Mouse (Mus musculus) stomach, embryonic 16.5 days (tissue): ENCODE results near the gene Pon1. TPM values are rescaled to one million over a fixed set of nuclear protein-coding genes. Genes with fewer than 3 reads are reported as not detected.

ENCODE experiments used
- ATAC-seq: fragments of 200-750 bp; cut with Nextera tagmentation; 2 replicates; pipeline ENCODE4 v1.8.0; 2017; ENCODE audit warnings: moderate number of reproducible peaks, moderate TSS enrichment; ENCODE audit not compliant: insufficient read depth, low FRiP score
- H3K27ac ChIP-seq: fragments of 300-500 bp; sonication (generic); 2 replicates; pipeline ENCODE4 v1.5.1; 2014; ENCODE audit warnings: low read length
- H3K27me3 ChIP-seq: fragments of 300-500 bp; sonication (generic); 2 replicates; pipeline ENCODE4 v1.6.1; 2014; ENCODE audit warnings: low read length, control low read depth, mixed read lengths; ENCODE audit not compliant: control insufficient read depth, insufficient read depth
- H3K36me3 ChIP-seq: fragments of 300-500 bp; sonication (generic); 2 replicates; pipeline ENCODE4 v1.6.1; 2014; ENCODE audit warnings: low read length; ENCODE audit not compliant: control insufficient read depth, insufficient read depth
- H3K4me1 ChIP-seq: fragments of 300-500 bp; sonication (generic); 2 replicates; pipeline ENCODE4 v1.6.1; 2014; ENCODE audit warnings: low read length, control low read depth, mixed read lengths; ENCODE audit not compliant: control insufficient read depth, insufficient read depth
- H3K4me2 ChIP-seq: fragments of 300-500 bp; sonication (generic); 2 replicates; pipeline ENCODE4 v1.6.1; 2014; ENCODE audit warnings: low read depth, low read length, mixed read lengths
- H3K4me3 ChIP-seq: fragments of 300-500 bp; sonication (generic); replicated peaks from 2 replicates; pipeline ENCODE4 v1.5.1; 2014; ENCODE audit warnings: mild to moderate bottlenecking, low read length
- H3K9ac ChIP-seq: fragments of 300-500 bp; sonication (generic); 2 replicates; pipeline ENCODE4 v1.6.1; 2014; ENCODE audit warnings: low read length
- H3K9me3 ChIP-seq: fragments of 300-500 bp; sonication (generic); replicated peaks from 2 replicates; pipeline ENCODE4 v1.6.1; 2016; ENCODE audit warnings: low read length, control low read depth; ENCODE audit not compliant: control insufficient read depth
- whole genome bisulfite sequencing: fragments of 180-500 bp; shearing (Covaris S2); extraction: QIAGEN DNeasy Blood & Tissue Kit; methylation state at CpG from one replicate; pipeline ENCODE4 v1.1.7; 2014; 5-methylcytosine and 5-hydroxymethylcytosine counted together
- polyA plus RNA-seq: library from polyadenylated mRNA; unstranded; fragments of >200 nt; fragmentation: Nextera tagmentation; extraction: Ambion mirVana; gene quantifications from 2 replicates; pipeline ENCODE4 v1.2.1, GENCODE M21; 2015

The Pon1 gene
- polyA plus RNA-seq, 1 experiment from 2014 or later, result 0.74 TPM

DNA sequence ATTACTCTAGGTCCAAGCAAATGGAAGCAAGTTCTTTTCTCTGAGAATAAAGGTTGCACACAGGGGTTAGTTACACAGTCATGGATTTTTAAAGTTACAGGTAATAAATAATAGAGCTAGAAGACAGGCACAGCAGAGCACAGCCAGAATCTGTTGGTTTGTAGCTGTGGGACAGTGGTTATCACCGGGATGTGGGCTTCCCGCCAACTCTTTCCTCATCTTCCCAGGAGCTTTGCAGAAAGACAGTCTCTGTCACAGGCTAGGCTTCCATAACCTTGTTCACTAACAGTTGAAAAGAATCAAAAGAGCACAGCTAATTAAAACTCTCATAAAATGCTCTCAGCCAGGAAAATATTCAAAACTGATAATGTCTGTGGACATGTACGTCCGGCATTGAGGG, 42.6 kb downstream of the Pon1 start:
- Histone ChIP-seq H3K4me1 (no peaks in the 10 kb centered on the region), H3K36me3 (no peaks in the 10 kb centered on the region), H3K4me2 (no peak overlapping the region), H3K4me3 (no peak overlapping the region), H3K27ac (no peak overlapping the region), H3K27me3 (no peaks in the 10 kb centered on the region), H3K9ac (no peak overlapping the region), H3K9me3 (no peaks in the 10 kb centered on the region)
- whole genome bisulfite sequencing, result 63% methylated on average over 4 of the region's 4 CpGs
- ATAC-seq, result no peak

DNA sequence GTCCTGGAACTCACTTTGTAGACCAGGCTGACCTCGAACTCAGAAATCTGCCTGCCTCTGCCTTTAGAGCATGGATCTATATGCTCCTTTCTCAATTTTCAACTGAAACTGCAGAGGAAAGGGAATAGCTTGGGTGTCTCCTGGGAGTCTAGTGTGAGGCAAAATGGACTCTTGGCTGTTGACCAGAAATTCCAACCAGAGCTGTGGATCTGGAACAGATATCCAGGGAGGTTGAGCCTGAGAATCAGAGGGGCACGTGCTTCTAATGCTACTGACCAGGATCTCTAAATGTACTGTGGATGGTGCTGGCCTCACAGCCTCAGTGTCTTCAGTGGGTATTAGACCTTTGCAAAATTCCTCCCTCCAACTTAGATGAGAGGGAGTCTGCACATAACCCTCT, 43.8 kb downstream of the Pon1 start:
- Histone ChIP-seq H3K4me2 (no peak overlapping the region), H3K4me3 (no peak overlapping the region), H3K4me1 (no peaks in the 10 kb centered on the region), H3K27ac (no peak overlapping the region), H3K9ac (no peak overlapping the region), H3K27me3 (no peaks in the 10 kb centered on the region), H3K36me3 (no peaks in the 10 kb centered on the region), H3K9me3 (no peaks in the 10 kb centered on the region)
- 76% methylated on average over 2 of the region's 2 CpGs for WGBS
- no peak for ATAC-seq

DNA sequence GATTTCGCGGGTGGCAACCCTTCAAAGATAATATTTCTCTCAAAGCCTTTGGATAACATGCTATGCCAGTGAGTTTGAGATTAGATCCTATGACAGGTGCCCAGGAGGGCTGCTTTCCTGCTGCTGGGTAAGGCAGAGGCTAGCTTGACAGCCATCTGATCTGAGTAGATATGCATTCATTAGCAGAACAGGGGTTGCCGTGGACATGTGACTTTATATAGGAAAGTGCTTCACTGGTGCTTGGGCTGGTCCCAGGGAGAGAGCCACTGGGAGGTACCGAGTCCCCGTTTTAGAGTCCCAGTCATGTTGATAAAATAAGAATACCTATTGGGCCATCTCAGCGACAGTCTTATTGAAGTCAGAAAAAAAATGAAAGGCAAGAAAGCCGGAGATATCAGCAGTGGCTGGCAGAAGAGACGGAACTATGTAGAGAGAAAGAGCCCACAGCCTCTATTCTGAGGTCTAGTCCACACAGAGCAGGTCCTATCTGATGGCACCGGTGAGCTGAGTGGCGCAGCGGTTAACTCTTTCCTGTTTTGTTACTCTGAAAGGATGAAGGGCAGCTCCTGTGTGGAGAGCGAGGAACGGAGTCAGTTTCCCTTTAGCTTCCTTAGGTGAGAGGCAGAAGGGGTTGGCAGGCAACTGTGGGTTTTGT, 46.1 kb downstream of the Pon1 start:
- ATAC-seq, result no peak
- H3K9ac ChIP-seq, result no peak overlapping the region
- WGBS, result 75% methylated on average over 13 of the region's 13 CpGs
- no peaks in the 10 kb centered on the region for H3K4me1 ChIP-seq
- H3K27me3 ChIP-seq, result no peaks in the 10 kb centered on the region
- H3K4me3 ChIP-seq, result no peak overlapping the region
- no peak overlapping the region for H3K4me2 ChIP-seq
- no peaks in the 10 kb centered on the region for H3K9me3 ChIP-seq
- H3K27ac ChIP-seq, result no peak overlapping the region
- H3K36me3 ChIP-seq, result no peaks in the 10 kb centered on the region

DNA sequence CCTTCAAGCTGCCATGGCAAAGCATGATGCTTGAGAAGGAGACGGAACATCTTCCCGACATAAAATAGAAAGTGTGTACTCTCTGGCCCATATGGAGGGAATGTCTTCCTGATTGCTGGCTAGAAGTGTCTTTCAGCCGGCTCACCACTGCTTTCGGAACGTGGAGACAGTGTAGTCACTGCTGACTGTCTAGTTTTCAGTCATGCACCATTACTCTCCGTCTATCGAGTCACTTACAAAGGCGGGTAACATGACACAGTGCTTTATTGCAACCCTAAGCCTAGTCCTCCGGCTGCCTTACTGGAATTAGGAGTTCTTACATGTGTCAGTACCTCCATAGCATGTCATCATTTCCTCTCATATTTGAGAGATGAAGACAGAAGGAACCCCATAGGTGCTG, 54.1 kb downstream of the Pon1 start:
- 91% methylated on average over 9 of the region's 9 CpGs for WGBS

DNA sequence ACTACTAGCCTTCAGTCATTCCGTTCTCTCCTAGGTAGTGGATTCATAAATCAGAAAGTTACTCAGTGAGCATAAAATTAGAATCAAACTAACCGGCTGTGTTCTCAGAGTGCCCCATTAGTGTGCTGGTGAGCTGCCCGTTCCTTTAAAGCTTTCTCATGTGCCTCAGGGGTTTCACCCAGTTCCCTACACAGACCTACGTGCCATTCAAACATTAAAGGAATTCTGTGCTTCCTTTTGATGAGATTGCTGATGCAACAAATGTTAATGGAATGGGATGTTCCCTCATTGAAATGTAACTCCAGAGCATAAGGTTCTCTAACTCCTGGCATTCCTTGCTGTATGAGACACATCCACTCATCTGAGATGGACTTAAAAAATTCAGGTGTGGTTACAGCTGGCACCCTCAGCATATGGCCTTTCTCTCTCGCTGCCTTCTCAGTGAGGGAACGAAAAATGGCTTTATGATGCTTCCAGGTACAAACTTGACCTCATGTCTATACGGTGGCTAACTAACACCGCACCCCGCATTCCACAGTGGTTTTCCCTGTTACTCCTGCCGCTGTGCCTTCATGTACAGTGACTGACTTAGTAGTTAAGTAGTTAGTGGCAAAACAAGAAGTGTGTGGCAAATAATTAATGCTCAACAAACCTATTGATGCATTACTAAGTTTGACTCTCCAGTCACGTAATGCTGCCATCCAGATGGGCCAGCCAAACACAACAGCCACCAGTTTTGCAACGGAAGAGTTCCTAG, 54.7 kb downstream of the Pon1 start:
- no peak overlapping the region for H3K9ac ChIP-seq
- no peaks in the 10 kb centered on the region for H3K27me3 ChIP-seq
- H3K27ac ChIP-seq, result no peak overlapping the region
- ATAC-seq, result no peak
- H3K4me3 ChIP-seq, result no peak overlapping the region
- H3K9me3 ChIP-seq, result no peaks in the 10 kb centered on the region
- no peaks in the 10 kb centered on the region for H3K4me1 ChIP-seq
- no peaks in the 10 kb centered on the region for H3K36me3 ChIP-seq
- WGBS, result 90% methylated on average over 12 of the region's 12 CpGs
- no peak overlapping the region for H3K4me2 ChIP-seq

More for the DNA sequence above, 54.1 kb downstream of the Pon1 start:
- Histone ChIP-seq H3K4me3 (no peak overlapping the region), H3K9me3 (no peaks in the 10 kb centered on the region), H3K4me1 (no peaks in the 10 kb centered on the region), H3K4me2 (no peak overlapping the region), H3K36me3 (no peaks in the 10 kb centered on the region), H3K27ac (no peak overlapping the region), H3K27me3 (no peaks in the 10 kb centered on the region), H3K9ac (no peak overlapping the region)
- ATAC-seq, result no peak

DNA sequence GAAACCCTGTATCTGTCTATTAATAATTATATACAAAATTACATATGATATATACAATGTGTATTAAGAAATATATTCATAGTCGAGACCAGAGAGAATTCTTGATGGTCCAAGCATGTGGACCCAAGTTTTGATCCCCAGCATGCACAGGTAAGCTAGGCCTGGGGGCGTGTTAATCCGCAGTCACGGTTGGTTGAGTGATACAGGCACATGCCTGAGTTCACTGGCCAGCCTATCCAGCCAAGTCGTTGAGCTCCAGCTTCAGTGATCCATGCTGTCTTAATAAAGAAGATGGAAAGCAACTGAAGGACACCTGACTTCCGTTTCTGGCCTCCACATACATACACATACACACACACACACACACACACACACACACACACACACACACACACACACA, 57.7 kb downstream of the Pon1 start:
- Histone ChIP-seq H3K4me1 (no peaks in the 10 kb centered on the region), H3K9ac (no peak overlapping the region), H3K9me3 (no peaks in the 10 kb centered on the region), H3K27ac (no peak overlapping the region), H3K4me2 (no peak overlapping the region), H3K36me3 (no peaks in the 10 kb centered on the region), H3K4me3 (no peak overlapping the region), H3K27me3 (no peaks in the 10 kb centered on the region)
- WGBS, result 81% methylated on average over 6 of the region's 6 CpGs
- no peak for ATAC-seq

DNA sequence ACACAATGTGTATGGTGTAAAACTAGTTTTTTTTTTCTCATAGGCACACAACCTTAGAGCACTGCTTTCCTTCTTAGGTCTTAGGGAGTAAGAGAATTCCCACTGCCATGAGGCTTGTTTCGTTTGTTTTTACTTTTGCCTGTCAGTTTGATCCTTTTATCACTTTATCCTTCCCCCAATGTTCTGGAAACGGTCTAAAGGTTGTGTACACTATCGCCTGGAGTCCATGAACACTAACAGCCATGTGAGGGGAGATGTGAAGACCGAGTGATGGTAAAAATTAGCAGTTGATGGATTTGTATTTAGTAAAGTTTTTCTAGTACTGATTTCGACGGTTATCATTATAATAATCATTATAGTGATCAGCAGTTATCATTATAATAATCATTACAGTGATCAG, 58.8 kb downstream of the Pon1 start:
- Histone ChIP-seq H3K9me3 (no peaks in the 10 kb centered on the region), H3K4me2 (no peak overlapping the region), H3K27ac (no peak overlapping the region), H3K4me1 (no peaks in the 10 kb centered on the region), H3K9ac (no peak overlapping the region), H3K27me3 (no peaks in the 10 kb centered on the region), H3K4me3 (no peak overlapping the region), H3K36me3 (no peaks in the 10 kb centered on the region)
- ATAC-seq, result no peak
- 56% methylated on average over 6 of the region's 6 CpGs for WGBS

DNA sequence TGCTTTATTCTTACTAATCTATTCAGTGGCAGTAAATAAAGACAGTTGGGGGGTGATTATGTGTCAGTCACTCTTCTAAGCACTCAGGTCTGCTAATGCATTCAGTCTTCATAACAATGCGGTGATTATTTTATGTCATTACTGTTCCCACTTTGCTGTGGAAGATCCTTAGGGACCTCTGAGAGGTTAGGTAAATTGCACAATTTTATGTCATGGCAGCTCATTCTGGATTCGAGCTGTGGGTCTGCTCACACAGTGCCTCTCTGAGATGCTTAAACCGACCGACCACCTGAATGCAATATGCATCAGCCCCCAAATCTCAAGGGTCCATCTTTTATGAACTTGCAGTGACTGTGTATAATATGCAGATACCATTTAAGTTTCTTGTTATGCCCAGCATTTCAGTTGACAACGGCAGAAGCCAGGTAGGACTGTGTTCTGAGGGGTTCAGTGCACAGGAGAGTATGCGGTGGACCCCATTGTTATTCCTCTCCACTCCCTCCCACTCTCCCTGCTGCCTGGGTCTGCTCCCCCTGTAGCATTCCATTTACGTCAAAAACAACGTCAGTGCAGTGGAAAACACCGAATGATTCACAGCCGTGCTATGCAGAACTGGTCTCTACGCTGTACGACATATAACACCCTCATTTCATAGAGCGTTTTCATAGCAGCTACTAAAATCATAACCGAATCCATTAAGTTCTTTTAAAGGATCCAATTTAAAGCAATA, 64.2 kb downstream of the Pon1 start:
- 85% methylated on average over 14 of the region's 14 CpGs for whole genome bisulfite sequencing
- H3K4me3 ChIP-seq, result no peak overlapping the region
- no peaks in the 10 kb centered on the region for H3K27me3 ChIP-seq
- no peaks in the 10 kb centered on the region for H3K9me3 ChIP-seq
- no peak overlapping the region for H3K27ac ChIP-seq
- H3K9ac ChIP-seq, result no peak overlapping the region
- ATAC-seq, result no peak
- no peaks in the 10 kb centered on the region for H3K36me3 ChIP-seq
- H3K4me2 ChIP-seq, result no peak overlapping the region
- no peaks in the 10 kb centered on the region for H3K4me1 ChIP-seq

DNA sequence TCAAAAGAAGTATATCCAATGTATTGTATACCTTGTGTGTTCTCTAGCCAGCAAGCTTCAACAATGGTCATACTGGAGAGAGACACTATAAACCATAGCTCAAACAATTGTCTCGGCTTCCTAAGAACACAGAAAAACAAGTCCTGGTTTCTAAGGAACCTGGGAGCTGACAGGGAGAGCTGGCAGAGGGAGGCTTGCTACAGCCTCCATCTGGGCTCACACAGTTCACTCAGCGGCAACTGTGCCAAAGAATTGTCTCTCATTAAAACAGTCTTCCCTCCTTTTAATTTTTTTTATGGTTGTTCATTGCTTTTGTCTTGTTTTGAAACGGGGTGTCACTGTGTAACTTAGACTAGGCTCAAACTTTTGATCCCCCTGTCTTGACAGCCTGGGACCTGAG, 73.5 kb downstream of the Pon1 start:
- no peak overlapping the region for H3K4me2 ChIP-seq
- WGBS, result 60% methylated on average over 3 of the region's 3 CpGs
- H3K9me3 ChIP-seq, result no peaks in the 10 kb centered on the region
- ATAC-seq, result no peak
- H3K4me1 ChIP-seq, result no peaks in the 10 kb centered on the region
- no peaks in the 10 kb centered on the region for H3K27me3 ChIP-seq
- H3K36me3 ChIP-seq, result 0 out of 2 replicates have a peak, but pooled peaks cover 3% of the 10 kb centered on the region
- no peak overlapping the region for H3K9ac ChIP-seq
- H3K4me3 ChIP-seq, result no peak overlapping the region
- H3K27ac ChIP-seq, result no peak overlapping the region
